Mouse (Mus musculus) urinary bladder, adult 2 months (tissue): ENCODE data around the gene 2010106E10Rik. TPM values are rescaled to one million over a fixed set of nuclear protein-coding genes. Genes with fewer than 3 reads are reported as not detected.

Experiments
- DNase-seq: peaks from one replicate; pipeline ENCODE4 v3.0.0; 2022; ENCODE audit warnings: low spot score
- polyA plus RNA-seq: library from polyadenylated mRNA; depleted of rRNA; stranded (reverse); fragments of >200 nt; gene quantifications from 2 replicates; pipeline ENCODE4 v1.2.3, GENCODE M21; 2012; rRNA removed

The 2010106E10Rik gene
- 0.07 TPM in 1 of 2 replicates, not detected in the other for polyA plus RNA-seq

- DNase-seq, result no peak
Measured at GRCm38 (mm10) chrX:112494974-112495373, at the start of gene 2010106E10Rik. Gene 2010106E10Rik (plus strand): TSS chrX:112495274.

- DNase-seq, result no peak
Measured at GRCm38 (mm10) chrX:112505651-112506050, 10.6 kb downstream of the 2010106E10Rik start.

GRCm38 (mm10) chrX:112524755-112525154 lies 29.7 kb downstream of the 2010106E10Rik start:
- no peak for DNase-seq

GRCm38 (mm10) chrX:112543115-112543514 lies 48.0 kb downstream of the 2010106E10Rik start:
- no peak for DNase-seq

GRCm38 (mm10) chrX:112567716-112568115 lies 72.6 kb downstream of the 2010106E10Rik start:
- DNase-seq, result no peak

- DNase-seq, result peak; percentile 31
Measured at GRCm38 (mm10) chrX:112600511-112601305, 105.6 kb downstream of the 2010106E10Rik start, which contains the start of gene Zfp711. Gene Zfp711 (plus strand): TSS chrX:112600526.

- peak; percentile 26 for DNase-seq
Measured at GRCm38 (mm10) chrX:112601306-112602120, 106.4 kb downstream of the 2010106E10Rik start.

Other genes with a start within 250 kb of the 2010106E10Rik start
- gene Apool, start 183.9 kb upstream of the 2010106E10Rik start, polyA plus RNA-seq, result 16.7 and 16.9 TPM in 2 replicates
- gene Satl1, start 88.5 kb upstream of the 2010106E10Rik start, polyA plus RNA-seq, result not detected in 2 replicates
- gene Zfp711, start 105.3 kb downstream of the 2010106E10Rik start, polyA plus RNA-seq, result 1.2 and 1.3 TPM in 2 replicates
- gene Pof1b, start 203.4 kb downstream of the 2010106E10Rik start, polyA plus RNA-seq, result 8.7 and 12.3 TPM in 2 replicates